In the genomic region with DNA sequence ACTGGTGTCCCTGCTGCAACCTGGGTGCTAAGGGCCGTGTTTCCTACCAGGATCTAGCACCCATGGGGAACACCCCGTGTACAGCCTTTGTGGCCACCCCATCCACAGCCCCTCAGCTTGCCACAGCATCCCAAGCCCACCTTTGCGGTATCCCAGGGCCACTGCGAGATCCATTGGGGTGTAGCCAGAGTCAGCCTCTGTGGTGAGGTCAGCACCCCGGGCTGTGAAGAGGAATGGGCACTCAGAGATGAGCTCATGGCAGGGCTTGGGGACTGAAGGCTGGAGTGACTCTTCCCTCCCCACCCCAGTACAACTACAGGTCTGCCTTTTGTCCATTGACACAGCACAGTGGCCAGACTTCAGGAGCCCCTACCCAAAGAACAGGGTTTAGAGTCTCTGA, we compare ENCODE assay signal across 20 mouse cellular contexts. TPM values are rescaled to one million over a fixed set of nuclear protein-coding genes. Genes with fewer than 3 reads are reported as not detected.
"Had no signal": no experiment of that assay in that cellular context is flagged by ENCODE, and none has a peak within 500 bp of the region (broad histone marks: within the 10 kb centered on the region; RNA-seq: fewer than 3 reads in every experiment).

No protein-coding gene starts in this region.

- ATAC-seq: liver, postnatal 0 days; lung, postnatal 0 days had no signal

- H3K4me2 ChIP-seq: lung, embryonic 15.5 days; midbrain, embryonic 12.5 days; neural tube, embryonic 12.5 days; stomach, embryonic 15.5 days had no signal

- H3K9me3 ChIP-seq: lung, embryonic 15.5 days; megakaryocyte, embryonic 14.5 days; midbrain, embryonic 12.5 days; neural tube, embryonic 12.5 days; stomach, embryonic 15.5 days had no signal

- H3K27ac ChIP-seq: lung, embryonic 15.5 days; macrophage; midbrain, embryonic 12.5 days; neural tube, embryonic 12.5 days; stomach, embryonic 15.5 days; stomach, postnatal 0 days had no signal

- H3K4me3 ChIP-seq: lung, embryonic 15.5 days; megakaryocyte, embryonic 14.5 days; midbrain, embryonic 12.5 days; neural tube, embryonic 12.5 days; stomach, embryonic 15.5 days had no signal

- H3K9ac ChIP-seq: liver, postnatal 0 days; lung, embryonic 15.5 days; midbrain, embryonic 12.5 days; neural tube, embryonic 12.5 days; stomach, embryonic 15.5 days had no signal

- H3K27me3 ChIP-seq: lung, embryonic 15.5 days; megakaryocyte, embryonic 14.5 days; midbrain, embryonic 12.5 days; neural tube, embryonic 12.5 days; stomach, embryonic 15.5 days had no signal

- DNase-seq: liver, postnatal 0 days; lung, adult 2 months; lung, postnatal 14 days; lung, postnatal 36 days; midbrain, embryonic 14.5 days; right cerebral cortex, postnatal 14 days; thymus, adult 18-20 months; thymus, postnatal 14 days; thymus, postnatal 36 days had no signal

RNA-seq across cellular contexts. Expression of a gene that starts 5.4 kb away (rescaled TPM):
- total RNA-seq: megakaryocyte progenitor cell, adult 5-6 weeks had no signal
- polyA plus RNA-seq: macrophage had no signal

RNA-seq across cellular contexts. Expression of a gene that starts 13.4 kb away (rescaled TPM):
- total RNA-seq: megakaryocyte progenitor cell, adult 5-6 weeks; monocyte, adult 5-6 weeks; neutrophil, adult 5-6 weeks had no signal
- polyA plus RNA-seq: liver, postnatal 0 days; macrophage had no signal
